Mouse (Mus musculus): ENCODE measurements around the gene Gm2696. TPM values are rescaled to one million over a fixed set of nuclear protein-coding genes. Genes with fewer than 3 reads are reported as not detected.
A peak's percentile ranks its signal among the peaks of the same experiment; 100 is the strongest.

Gm2696 gene
- total RNA-seq, 2 experiments from 2014 or later: not detected

- no peak for ATAC-seq (replicated peaks; ENCODE audit: poor library complexity, severe bottlenecking)
These were observed 32.0 kb downstream of the Gm2696 start, which contains the start of gene Gm36176 for GRCm38 (mm10) chr10:77846503-77846902. Gene Gm36176, plus strand, starts transcription at chr10:77846803.

DNA sequence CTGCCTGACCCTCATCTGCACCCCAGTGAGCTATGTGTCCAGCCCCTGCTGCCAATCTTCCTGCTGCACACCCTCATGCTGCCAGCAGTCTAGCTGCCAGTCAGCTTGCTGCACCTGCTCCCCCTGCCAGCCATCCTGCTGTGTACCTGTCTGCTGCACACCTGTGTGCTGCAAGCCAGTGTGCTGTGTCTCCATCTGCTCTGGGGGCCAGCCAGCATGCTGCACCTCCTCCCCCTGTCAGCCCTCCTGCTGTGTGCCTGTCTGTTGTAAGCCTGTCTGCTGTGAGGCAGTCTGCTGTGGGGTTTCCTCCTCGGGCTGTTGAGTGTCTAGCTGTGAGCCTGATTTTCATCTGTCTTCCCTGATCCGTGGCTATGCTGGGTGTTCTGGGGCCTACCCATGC, 32.5 kb downstream of the Gm2696 start:
- ATAC-seq (replicated peaks; ENCODE audit: poor library complexity, severe bottlenecking): no peak

DNA sequence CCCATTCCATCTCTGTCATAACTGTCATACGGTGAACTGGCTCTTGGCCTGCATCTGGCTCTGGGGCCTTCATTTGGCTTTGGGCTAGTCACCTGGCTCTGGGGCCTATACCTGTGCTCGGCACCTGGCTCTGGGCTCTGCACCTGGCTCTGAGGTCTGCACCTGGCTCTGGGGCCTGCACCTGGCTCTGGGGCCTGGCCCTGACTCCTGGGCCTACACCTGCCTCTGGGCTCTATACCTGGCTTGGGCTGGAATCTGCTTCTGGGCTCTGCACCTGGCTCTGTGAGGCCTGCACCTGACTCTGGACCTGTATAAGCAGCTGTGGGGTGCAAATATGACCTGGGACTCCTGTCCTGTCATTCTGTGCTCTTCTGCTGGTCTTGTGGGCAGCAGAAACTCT, 33.1 kb downstream of the Gm2696 start:
- no peak for ATAC-seq (replicated peaks; ENCODE audit: poor library complexity, severe bottlenecking)

GRCm38 (mm10) chr10:77852559-77852958, 38.1 kb downstream of the Gm2696 start, which contains the start of gene Gm10318:
Gene Gm10318, plus strand, starts transcription at chr10:77852859.
- no peak for ATAC-seq (replicated peaks; ENCODE audit: poor library complexity, severe bottlenecking)

DNA sequence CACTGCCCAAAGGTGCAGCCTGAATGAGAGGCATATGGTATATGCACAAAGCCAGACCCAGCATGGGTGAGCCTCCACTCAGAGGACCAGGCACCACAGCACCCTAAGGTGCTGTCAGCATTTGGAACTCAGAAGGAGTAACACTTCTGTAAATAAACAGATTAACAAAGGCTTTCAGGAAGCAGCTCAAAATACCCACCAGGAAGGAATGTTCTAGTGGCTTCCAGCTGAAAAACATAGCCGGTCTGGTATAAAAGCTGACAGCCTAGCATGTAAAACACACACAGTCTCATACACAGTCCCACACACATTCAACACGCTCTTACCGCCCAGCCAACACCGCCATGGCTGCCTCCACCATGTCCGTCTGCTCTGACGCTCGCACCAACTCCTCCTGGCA, 47.2 kb downstream of the Gm2696 start, which contains the start of gene Gm3285:
Gene Gm3285 (plus strand): TSS at position 301 of the 400 bp plus-strand sequence.
- ATAC-seq (replicated peaks; ENCODE audit: poor library complexity, severe bottlenecking): no peak

GRCm38 (mm10) chr10:77864067-77864761, 49.7 kb downstream of the Gm2696 start:
- peak; percentile 95 for ATAC-seq (replicated peaks; ENCODE audit: poor library complexity, severe bottlenecking)

DNA sequence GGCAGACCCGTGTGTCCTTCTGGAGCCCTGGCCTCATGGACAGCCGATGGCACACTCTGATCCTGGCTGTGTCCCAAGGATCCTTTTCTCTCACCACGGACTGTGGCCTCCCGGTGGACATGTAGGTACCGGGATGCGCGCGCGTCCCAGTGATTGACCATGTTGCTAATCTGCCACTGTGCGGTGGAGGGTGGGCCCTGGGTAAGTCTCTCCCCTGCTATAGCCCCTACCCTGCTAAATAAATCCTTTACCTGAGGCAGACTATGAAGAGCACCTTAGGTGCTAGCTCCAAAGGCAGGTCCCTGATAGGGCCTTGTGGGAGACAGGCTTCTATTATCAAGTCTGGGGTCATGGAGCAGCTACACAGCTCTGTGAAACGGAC, 50.3 kb downstream of the Gm2696 start:
- ATAC-seq (replicated peaks; ENCODE audit: poor library complexity, severe bottlenecking): no peak

- no peak for ATAC-seq (replicated peaks; ENCODE audit: poor library complexity, severe bottlenecking)
These were observed 53.1 kb downstream of the Gm2696 start for GRCm38 (mm10) chr10:77867546-77867945.

DNA sequence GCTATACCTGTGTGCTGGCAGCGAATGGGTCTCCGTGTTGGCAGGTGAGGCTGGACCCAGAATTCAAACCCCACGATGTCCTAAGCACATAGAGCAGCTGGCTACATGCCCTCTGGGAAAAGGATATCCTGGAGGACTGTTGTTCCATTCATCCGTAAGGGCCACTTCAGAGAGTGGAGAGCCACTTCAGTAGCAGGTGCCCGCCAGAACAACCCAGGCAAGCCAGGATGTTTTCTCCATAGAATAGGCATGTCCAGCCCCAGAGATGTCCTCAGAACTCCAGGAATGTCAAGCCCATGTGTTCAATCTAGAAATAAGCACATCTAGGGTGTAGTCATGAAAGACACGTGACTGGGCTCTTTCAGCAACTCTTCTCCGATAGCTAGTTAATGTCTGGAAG, 55.2 kb downstream of the Gm2696 start:
- no peak for ATAC-seq (replicated peaks; ENCODE audit: poor library complexity, severe bottlenecking)

GRCm38 (mm10) chr10:77878985-77879384, 64.5 kb downstream of the Gm2696 start:
- ATAC-seq (replicated peaks; ENCODE audit: poor library complexity, severe bottlenecking): no peak

- peak; percentile 67 for ATAC-seq (replicated peaks; ENCODE audit: poor library complexity, severe bottlenecking)
These were observed 65.8 kb downstream of the Gm2696 start for GRCm38 (mm10) chr10:77880305-77880704.

DNA sequence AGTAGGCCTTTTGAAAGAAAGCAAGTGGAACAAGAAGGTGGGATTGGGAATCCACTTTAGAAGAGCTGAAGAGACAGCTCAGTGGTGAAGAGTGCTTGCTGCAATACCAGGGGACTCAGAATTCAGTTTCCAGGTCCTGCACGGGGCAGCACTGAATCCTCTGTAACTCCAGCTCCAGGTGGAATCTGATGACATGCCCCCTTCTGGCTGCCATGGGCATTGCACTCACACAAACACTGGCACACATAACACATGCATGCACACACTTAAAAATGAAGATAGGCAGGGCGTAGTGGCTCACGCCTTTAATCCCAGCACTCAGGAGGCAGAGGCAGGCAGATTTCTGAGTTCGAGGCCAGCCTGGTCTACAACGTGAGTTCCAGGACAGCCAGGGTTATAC, 68.1 kb downstream of the Gm2696 start:
- ATAC-seq (replicated peaks; ENCODE audit: poor library complexity, severe bottlenecking): no peak

Other genes starting within 250 kb of the Gm2696 start
Only the 30 nearest of the 33 such genes appear.
- gene Sumo3, start 208.6 kb upstream of the Gm2696 start, total RNA-seq (2014; fragmentation: Nextera tagmentation): 60.0 and 78.8 TPM in 2 replicates
- gene Sumo3, start 208.6 kb upstream of the Gm2696 start, total RNA-seq (2017): 197 and 205 TPM in 2 replicates
- not detected in 2 replicates for gene Gm49325, start 208.5 kb upstream of the Gm2696 start, total RNA-seq (2014; fragmentation: Nextera tagmentation)
- gene Gm49325, start 208.5 kb upstream of the Gm2696 start, total RNA-seq (2017): 1.6 TPM in 1 of 2 replicates, not detected in the other
- gene Ube2g2, start 192.4 kb upstream of the Gm2696 start, total RNA-seq (2014; fragmentation: Nextera tagmentation): 39.6 and 42.0 TPM in 2 replicates
- 29.5 and 53.3 TPM in 2 replicates for gene Ube2g2, start 192.4 kb upstream of the Gm2696 start, total RNA-seq (2017)
- 0.90 TPM in 1 of 2 replicates, not detected in the other for gene Tspear, start 128.1 kb upstream of the Gm2696 start, total RNA-seq (2014; fragmentation: Nextera tagmentation)
- 0.05 TPM in 1 of 2 replicates, not detected in the other for gene Tspear, start 128.1 kb upstream of the Gm2696 start, total RNA-seq (2017)
- gene Gm19402, start 123.9 kb upstream of the Gm2696 start, total RNA-seq (2014; fragmentation: Nextera tagmentation): not detected in 2 replicates
- gene Gm19402, start 123.9 kb upstream of the Gm2696 start, total RNA-seq (2017): not detected in 2 replicates
- not detected in 2 replicates for gene Gm9508, start 117.4 kb upstream of the Gm2696 start, total RNA-seq (2014; fragmentation: Nextera tagmentation)
- not detected in 2 replicates for gene Gm9508, start 117.4 kb upstream of the Gm2696 start, total RNA-seq (2017)
- gene Gm10272, start 108.1 kb upstream of the Gm2696 start, total RNA-seq (2014; fragmentation: Nextera tagmentation): not detected in 2 replicates
- gene Gm10272, start 108.1 kb upstream of the Gm2696 start, total RNA-seq (2017): not detected in 2 replicates
- gene Gm10024, start 103.2 kb upstream of the Gm2696 start, total RNA-seq (2014; fragmentation: Nextera tagmentation): not detected in 2 replicates
- not detected in 2 replicates for gene Gm10024, start 103.2 kb upstream of the Gm2696 start, total RNA-seq (2017)
- gene Gm10142, start 98.9 kb upstream of the Gm2696 start, total RNA-seq (2014; fragmentation: Nextera tagmentation): not detected in 2 replicates
- gene Gm10142, start 98.9 kb upstream of the Gm2696 start, total RNA-seq (2017): not detected in 2 replicates
- gene Krtap12-1, start 94.1 kb upstream of the Gm2696 start, total RNA-seq (2014; fragmentation: Nextera tagmentation): not detected in 2 replicates
- not detected in 2 replicates for gene Krtap12-1, start 94.1 kb upstream of the Gm2696 start, total RNA-seq (2017)
- gene Gm10100, start 88.2 kb upstream of the Gm2696 start, total RNA-seq (2014; fragmentation: Nextera tagmentation): not detected in 2 replicates
- not detected in 2 replicates for gene Gm10100, start 88.2 kb upstream of the Gm2696 start, total RNA-seq (2017)
- not detected in 2 replicates for gene Gm18596, start 72.0 kb upstream of the Gm2696 start, total RNA-seq (2014; fragmentation: Nextera tagmentation)
- gene Gm18596, start 72.0 kb upstream of the Gm2696 start, total RNA-seq (2017): not detected in 2 replicates
- gene Gm9736, start 63.3 kb upstream of the Gm2696 start, total RNA-seq (2014; fragmentation: Nextera tagmentation): not detected in 2 replicates
- gene Gm9736, start 63.3 kb upstream of the Gm2696 start, total RNA-seq (2017): not detected in 2 replicates
- not detected in 2 replicates for gene Gm3233, start 55.0 kb upstream of the Gm2696 start, total RNA-seq (2014; fragmentation: Nextera tagmentation)
- gene Gm3233, start 55.0 kb upstream of the Gm2696 start, total RNA-seq (2017): not detected in 2 replicates
- not detected in 2 replicates for gene Gm3238, start 43.4 kb upstream of the Gm2696 start, total RNA-seq (2014; fragmentation: Nextera tagmentation)
- not detected in 2 replicates for gene Gm3238, start 43.4 kb upstream of the Gm2696 start, total RNA-seq (2017)
- not detected in 2 replicates for gene Gm7138, start 37.7 kb upstream of the Gm2696 start, total RNA-seq (2014; fragmentation: Nextera tagmentation)
- gene Gm7138, start 37.7 kb upstream of the Gm2696 start, total RNA-seq (2017): not detected in 2 replicates
- gene Gm3250, start 32.1 kb upstream of the Gm2696 start, total RNA-seq (2014; fragmentation: Nextera tagmentation): not detected in 2 replicates
- gene Gm3250, start 32.1 kb upstream of the Gm2696 start, total RNA-seq (2017): not detected in 2 replicates
- not detected in 2 replicates for gene Gm7137, start 26.5 kb upstream of the Gm2696 start, total RNA-seq (2014; fragmentation: Nextera tagmentation)
- gene Gm7137, start 26.5 kb upstream of the Gm2696 start, total RNA-seq (2017): not detected in 2 replicates
- gene Gm9639, start 19.6 kb upstream of the Gm2696 start, total RNA-seq (2014; fragmentation: Nextera tagmentation): not detected in 2 replicates
- not detected in 2 replicates for gene Gm9639, start 19.6 kb upstream of the Gm2696 start, total RNA-seq (2017)
- gene Gm19668, start 15.5 kb upstream of the Gm2696 start, total RNA-seq (2014; fragmentation: Nextera tagmentation): not detected in 2 replicates
- not detected in 2 replicates for gene Gm19668, start 15.5 kb upstream of the Gm2696 start, total RNA-seq (2017)
- not detected in 2 replicates for gene Gm9507, start 2.8 kb upstream of the Gm2696 start, total RNA-seq (2014; fragmentation: Nextera tagmentation)
- not detected in 2 replicates for gene Gm9507, start 2.8 kb upstream of the Gm2696 start, total RNA-seq (2017)
- gene Krtap10-4, start 12.4 kb downstream of the Gm2696 start, total RNA-seq (2014; fragmentation: Nextera tagmentation): not detected in 2 replicates
- gene Krtap10-4, start 12.4 kb downstream of the Gm2696 start, total RNA-seq (2017): not detected in 2 replicates
- 0.75 TPM in 1 of 2 replicates, not detected in the other for gene Krtap10-10, start 21.3 kb downstream of the Gm2696 start, total RNA-seq (2014; fragmentation: Nextera tagmentation)
- gene Krtap10-10, start 21.3 kb downstream of the Gm2696 start, total RNA-seq (2017): not detected in 2 replicates
- not detected in 2 replicates for gene Gm36176, start 32.1 kb downstream of the Gm2696 start, total RNA-seq (2014; fragmentation: Nextera tagmentation)
- not detected in 2 replicates for gene Gm36176, start 32.1 kb downstream of the Gm2696 start, total RNA-seq (2017)
- gene Gm10318, start 38.2 kb downstream of the Gm2696 start, total RNA-seq (2014; fragmentation: Nextera tagmentation): not detected in 2 replicates
- gene Gm10318, start 38.2 kb downstream of the Gm2696 start, total RNA-seq (2017): not detected in 2 replicates
- gene Gm3285, start 47.3 kb downstream of the Gm2696 start, total RNA-seq (2014; fragmentation: Nextera tagmentation): not detected in 2 replicates
- not detected in 2 replicates for gene Gm3285, start 47.3 kb downstream of the Gm2696 start, total RNA-seq (2017)
- not detected in 2 replicates for gene Lrrc3, start 87.9 kb downstream of the Gm2696 start, total RNA-seq (2014; fragmentation: Nextera tagmentation)
- gene Lrrc3, start 87.9 kb downstream of the Gm2696 start, total RNA-seq (2017): not detected in 2 replicates
- gene Trpm2, start 155.9 kb downstream of the Gm2696 start, total RNA-seq (2014; fragmentation: Nextera tagmentation): 1.9 and 9.1 TPM in 2 replicates
- 1.9 and 3.6 TPM in 2 replicates for gene Trpm2, start 155.9 kb downstream of the Gm2696 start, total RNA-seq (2017)
- 8.8 and 9.1 TPM in 2 replicates for gene 1810043G02Rik, start 163.8 kb downstream of the Gm2696 start, total RNA-seq (2014; fragmentation: Nextera tagmentation)
- 7.4 and 9.9 TPM in 2 replicates for gene 1810043G02Rik, start 163.8 kb downstream of the Gm2696 start, total RNA-seq (2017)
- 30.6 and 39.4 TPM in 2 replicates for gene Pfkl, start 195.4 kb downstream of the Gm2696 start, total RNA-seq (2014; fragmentation: Nextera tagmentation)
- 39.6 and 43.5 TPM in 2 replicates for gene Pfkl, start 195.4 kb downstream of the Gm2696 start, total RNA-seq (2017)